In genomic region chr2:105687317-105687991, GRCm38 (mm10) we compare ENCODE assay signal across 8 mouse cellular contexts. TPM values are rescaled to one million over a fixed set of nuclear protein-coding genes. Genes with fewer than 3 reads are reported as not detected.
A peak's percentile ranks its signal among the peaks of the same experiment; 100 is the strongest.
DNase-seq lines count a peak whose midpoint lies in the region; ATAC-seq and TF ChIP-seq lines count a peak whose summit lies in the region.

No protein-coding gene starts in this region.

- H3K4me1 ChIP-seq in liver, adult 2 months (ENCODE audit: control insufficient read depth, insufficient read depth, low read length): no peaks in the 10 kb centered on the region
- H3K4me1 ChIP-seq in hindbrain, embryonic 14.5 days (replicated peaks; ENCODE audit: control insufficient read depth, insufficient read depth, low read length): peaks cover 15% of the 10 kb centered on the region

- H3K9me3 ChIP-seq in hindbrain, embryonic 14.5 days (ENCODE audit: control insufficient read depth, low read length): no peaks in the 10 kb centered on the region

- H3K27ac ChIP-seq in liver, adult 2 months (replicated peaks; ENCODE audit: insufficient read depth, low read depth, low read length): no peak overlapping the region
- H3K27ac ChIP-seq in hindbrain, embryonic 14.5 days: peak overlapping the region; percentile 48; the same call in 1 of the 2 replicates

- no peak overlapping the region for H3K4me3 ChIP-seq in liver, adult 2 months (ENCODE audit: insufficient read depth, low read depth, low read length)
- H3K4me3 ChIP-seq in hindbrain, embryonic 14.5 days (replicated peaks; ENCODE audit: low read length): peak overlapping the region; percentile 7; the same call in 1 of the 2 replicates

- peak overlapping the region; percentile 40 for H3K4me2 ChIP-seq in hindbrain, embryonic 14.5 days (replicated peaks)

- WGBS in liver, adult 2 months: 5% methylated on average over 13 of the region's 13 CpGs
- 10% methylated on average over 13 of the region's 13 CpGs for WGBS in hindbrain, embryonic 14.5 days

- no peak for TF ChIP-seq POLR2A in liver, adult 2 months (IDR thresholded peaks at IDR 0.05; ENCODE audit: extremely low read depth, insufficient read depth, low read length)

- H3K9ac ChIP-seq in liver, adult 2 months (ENCODE audit: low read depth, low read length): no peak overlapping the region
- 0 out of 2 replicates have a peak overlapping the region, but pooled peaks have one; percentile 7 for H3K9ac ChIP-seq in hindbrain, embryonic 14.5 days

- no peak for ATAC-seq in hindbrain, embryonic 14.5 days (ENCODE audit: low FRiP score)
- ATAC-seq in megakaryocyte progenitor cell, adult 5-6 weeks (replicated peaks; ENCODE audit: poor library complexity): peak; percentile 58
- no peak for ATAC-seq in activated CD4-positive, CD25-positive, alpha-beta regulatory T cell, adult 4 months

- H3K27me3 ChIP-seq in liver, adult 2 months (ENCODE audit: control insufficient read depth, insufficient read depth, low read length): peaks cover 34% of the 10 kb centered on the region
- H3K27me3 ChIP-seq in hindbrain, embryonic 14.5 days (ENCODE audit: control insufficient read depth, insufficient read depth, low read length): peaks cover 89% of the 10 kb centered on the region

- no peaks in the 10 kb centered on the region for H3K36me3 ChIP-seq in liver, adult 2 months (ENCODE audit: control insufficient read depth, insufficient read depth, low read length)
- no peaks in the 10 kb centered on the region for H3K36me3 ChIP-seq in hindbrain, embryonic 14.5 days (replicated peaks; ENCODE audit: control insufficient read depth, insufficient read depth)

- no peaks in the 10 kb centered on the region for H3K79me2 ChIP-seq in liver, adult 2 months (ENCODE audit: control insufficient read depth, insufficient read depth, low read length)

- peak; percentile 34 for TF ChIP-seq CTCF in liver, adult 2 months (IDR thresholded peaks at IDR 0.05; ENCODE audit: low read depth, low read length)

- DNase-seq in liver, adult 2 months (ENCODE audit: extremely low read depth, low read depth, low spot score): peak; percentile 36
- DNase-seq in liver: no peak
- DNase-seq in embryo, embryonic 10.5 days (ENCODE audit: low spot score): peak; percentile 81
- peak; percentile 41 for DNase-seq in hindbrain, embryonic 14.5 days (ENCODE audit: low spot score)
- no peak for DNase-seq in thymus, postnatal 10 days (ENCODE audit: low spot score in 2 of 2)
- no peak for DNase-seq in urinary bladder, adult 2 months (ENCODE audit: low spot score)

RNA-seq across cellular contexts. Expression of gene Pax6, which starts 18.8 kb away (rescaled TPM):
- total RNA-seq in liver, adult 2 months (2014; rRNA removed): not detected in 2 replicates
- polyA plus RNA-seq in liver, adult 2 months (2012; rRNA removed): not detected in 2 replicates
- polyA plus RNA-seq in hindbrain, embryonic 14.5 days (2014; fragmentation: Nextera tagmentation; extraction: Ambion mirVana): 26.9 and 28.1 TPM in 2 replicates
- not detected in 2 replicates for total RNA-seq in megakaryocyte progenitor cell, adult 5-6 weeks (2015)
- total RNA-seq in megakaryocyte progenitor cell, adult 5-6 weeks (2017): not detected in 2 replicates
- polyA plus RNA-seq in urinary bladder, adult 2 months (2012; rRNA removed): not detected in 2 replicates
- under 1 TPM in 1 of 2 experiments, not detected in 1; 0.30 TPM for polyA plus RNA-seq in activated CD4-positive, CD25-positive, alpha-beta regulatory T cell, adult 4 months (2017; shearing (Covaris generic))

Comparison
In these comparisons a context has a peak if more than half of its experiments do, and no peak if none do; other contexts are left out.
1. DNase-seq: peak in liver, adult 2 months (single experiment), embryo, embryonic 10.5 days (single experiment) and hindbrain, embryonic 14.5 days (single experiment); none in liver (single experiment), thymus, postnatal 10 days (0 of 2) and urinary bladder, adult 2 months (single experiment).
2. RNA of gene Pax6, which starts 18.8 kb away (polyA plus RNA-seq): 26.9 to 28.1 TPM in hindbrain, embryonic 14.5 days; 0.30 TPM in activated CD4-positive, CD25-positive, alpha-beta regulatory T cell, adult 4 months, not detected in liver, adult 2 months and not detected in urinary bladder, adult 2 months; every median in the first group is over 10 times any median in the second.